Mouse (Mus musculus): ENCODE results near the gene Cfap73. TPM values are rescaled to one million over a fixed set of nuclear protein-coding genes. Genes with fewer than 3 reads are reported as not detected.
A peak's percentile ranks its signal among the peaks of the same experiment; 100 is the strongest.

Gene Cfap73
- polyA plus RNA-seq, 1 experiment from 2014 or later: not detected

DNA sequence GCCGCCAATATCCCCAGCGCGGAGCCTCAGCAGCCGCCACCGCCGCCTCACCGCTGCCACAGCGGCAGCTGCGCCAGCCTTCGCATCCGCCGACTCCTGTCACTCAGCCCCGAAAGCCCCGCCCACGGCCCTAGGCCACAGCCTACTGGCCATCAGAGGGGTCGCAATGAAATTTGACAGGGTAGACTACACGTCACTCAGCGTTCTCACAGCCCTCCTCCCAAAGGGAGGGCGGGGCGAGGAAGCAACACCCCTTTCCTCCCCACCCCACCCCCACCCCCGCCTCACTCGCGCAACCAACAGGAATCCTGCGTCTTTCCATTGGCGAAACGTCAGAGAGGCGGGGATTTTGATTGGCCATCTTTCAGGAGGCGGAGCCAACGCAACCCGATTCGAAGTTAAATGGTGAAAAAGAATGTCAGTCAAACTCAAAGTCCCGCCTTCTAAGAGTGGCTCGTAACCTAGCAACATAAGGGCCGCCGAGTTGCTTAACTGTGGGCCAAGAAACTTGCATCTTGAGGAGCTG, 45.4 kb downstream of the Cfap73 start, which contains the start of the genes Tpcn1 and Iqcd:
Gene Tpcn1, minus strand, starts transcription at position 105 of the 526 bp plus-strand sequence.
Gene Iqcd, plus strand, starts transcription at position 448 of the 526 bp plus-strand sequence.
- H3K27me3 ChIP-seq (ENCODE audit: control insufficient read depth, insufficient read depth, low read length): no peaks in the 10 kb centered on the region
- peak; percentile 99 for DNase-seq (ENCODE audit: low spot score)
- peak; percentile 98 for ATAC-seq (replicated peaks; ENCODE audit: low FRiP score)
- H3K4me2 ChIP-seq (ENCODE audit: low read depth, low read length, severe bottlenecking): peak within 1 kb of the TSS; percentile 95
- peak within 1 kb of the TSS; percentile 82 for H3K9ac ChIP-seq (ENCODE audit: low read length)
- WGBS: under 1% methylated on average over 35 of the region's 35 CpGs
- peak within 1 kb of the TSS; percentile 67 for H3K4me3 ChIP-seq (ENCODE audit: low read depth, low read length)
- peaks cover 10% of the 10 kb centered on the region for H3K4me1 ChIP-seq (replicated peaks; ENCODE audit: control insufficient read depth, insufficient read depth, low read length)
- H3K9me3 ChIP-seq (ENCODE audit: control insufficient read depth, low read length): no peaks in the 10 kb centered on the region
- H3K36me3 ChIP-seq (ENCODE audit: control insufficient read depth, insufficient read depth, low read length): no peaks in the 10 kb centered on the region
- H3K27ac ChIP-seq (ENCODE audit: low read depth, low read length): no peak within 1 kb of the TSS

DNA sequence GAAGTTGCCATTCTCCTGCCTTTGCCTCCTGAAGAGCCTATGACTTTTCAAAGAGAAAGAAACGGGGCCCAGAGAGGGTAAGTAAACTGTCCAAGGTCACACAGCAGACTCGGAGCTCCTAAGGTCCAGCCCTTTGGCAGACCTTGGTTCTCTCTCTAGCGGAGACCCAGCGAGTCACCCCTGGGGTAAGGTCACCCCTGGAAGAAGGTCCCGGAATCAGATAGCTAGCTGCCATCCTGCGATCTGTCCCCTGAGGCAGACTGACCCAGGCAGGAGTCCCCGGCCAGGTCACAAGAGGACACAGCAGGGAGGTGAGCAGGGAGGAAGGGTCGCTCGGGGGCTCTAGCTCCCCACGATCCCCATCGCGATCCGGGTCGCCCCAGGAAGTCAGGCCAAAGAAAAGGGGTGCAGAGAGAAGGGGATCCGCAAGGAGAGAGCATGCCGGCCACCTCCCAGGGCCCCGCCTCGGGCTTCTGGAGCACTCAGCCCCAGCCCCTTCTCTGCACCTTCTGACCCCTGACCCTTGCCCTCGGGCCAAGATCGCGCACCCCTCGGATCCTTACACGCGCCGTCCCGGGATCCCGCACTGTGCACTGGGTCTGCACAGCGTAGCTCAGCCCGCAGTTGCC, 46.0 kb downstream of the Cfap73 start:
- Histone ChIP-seq H3K9ac (ENCODE audit: low read length) (peak overlapping the region; percentile 82), H3K36me3 (ENCODE audit: control insufficient read depth, insufficient read depth, low read length) (no peaks in the 10 kb centered on the region), H3K27ac (ENCODE audit: low read depth, low read length) (no peak overlapping the region), H3K4me1 (replicated peaks; ENCODE audit: control insufficient read depth, insufficient read depth, low read length) (peaks cover 10% of the 10 kb centered on the region), H3K9me3 (ENCODE audit: control insufficient read depth, low read length) (no peaks in the 10 kb centered on the region), H3K4me2 (ENCODE audit: low read depth, low read length, severe bottlenecking) (peak overlapping the region; percentile 95), H3K27me3 (ENCODE audit: control insufficient read depth, insufficient read depth, low read length) (no peaks in the 10 kb centered on the region), H3K4me3 (ENCODE audit: low read depth, low read length) (peak overlapping the region; percentile 67)
- WGBS: 3% methylated on average over 26 of the region's 29 CpGs
- DNase-seq (ENCODE audit: low spot score): no peak
- 0 out of 2 replicates have a peak, but pooled peaks have one; percentile 5 for ATAC-seq (replicated peaks; ENCODE audit: low FRiP score)

DNA sequence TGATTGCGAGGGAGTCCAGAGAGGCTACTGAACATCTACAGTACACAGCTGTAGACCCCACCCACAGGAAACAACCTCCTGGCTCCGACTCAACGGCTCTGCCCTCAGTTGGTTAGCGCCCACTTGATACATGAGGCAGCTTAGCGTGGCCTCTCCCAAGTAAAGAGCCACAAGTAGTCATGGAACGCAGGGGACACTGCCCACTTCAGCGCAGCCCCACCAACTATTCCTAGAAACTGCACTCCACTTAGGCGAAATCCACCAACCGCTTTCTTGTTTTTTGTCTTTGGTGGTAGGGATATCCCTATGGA, 46.5 kb downstream of the Cfap73 start:
- WGBS: 38% methylated on average over 9 of the region's 9 CpGs
- Histone ChIP-seq H3K4me1 (replicated peaks; ENCODE audit: control insufficient read depth, insufficient read depth, low read length) (peaks cover 10% of the 10 kb centered on the region), H3K27ac (ENCODE audit: low read depth, low read length) (no peak overlapping the region), H3K27me3 (ENCODE audit: control insufficient read depth, insufficient read depth, low read length) (no peaks in the 10 kb centered on the region), H3K9ac (ENCODE audit: low read length) (peak overlapping the region; percentile 82), H3K4me3 (ENCODE audit: low read depth, low read length) (peak overlapping the region; percentile 67), H3K36me3 (ENCODE audit: control insufficient read depth, insufficient read depth, low read length) (no peaks in the 10 kb centered on the region), H3K9me3 (ENCODE audit: control insufficient read depth, low read length) (no peaks in the 10 kb centered on the region), H3K4me2 (ENCODE audit: low read depth, low read length, severe bottlenecking) (peak overlapping the region; percentile 95)
- no peak for ATAC-seq (replicated peaks; ENCODE audit: low FRiP score)
- DNase-seq (ENCODE audit: low spot score): no peak

DNA sequence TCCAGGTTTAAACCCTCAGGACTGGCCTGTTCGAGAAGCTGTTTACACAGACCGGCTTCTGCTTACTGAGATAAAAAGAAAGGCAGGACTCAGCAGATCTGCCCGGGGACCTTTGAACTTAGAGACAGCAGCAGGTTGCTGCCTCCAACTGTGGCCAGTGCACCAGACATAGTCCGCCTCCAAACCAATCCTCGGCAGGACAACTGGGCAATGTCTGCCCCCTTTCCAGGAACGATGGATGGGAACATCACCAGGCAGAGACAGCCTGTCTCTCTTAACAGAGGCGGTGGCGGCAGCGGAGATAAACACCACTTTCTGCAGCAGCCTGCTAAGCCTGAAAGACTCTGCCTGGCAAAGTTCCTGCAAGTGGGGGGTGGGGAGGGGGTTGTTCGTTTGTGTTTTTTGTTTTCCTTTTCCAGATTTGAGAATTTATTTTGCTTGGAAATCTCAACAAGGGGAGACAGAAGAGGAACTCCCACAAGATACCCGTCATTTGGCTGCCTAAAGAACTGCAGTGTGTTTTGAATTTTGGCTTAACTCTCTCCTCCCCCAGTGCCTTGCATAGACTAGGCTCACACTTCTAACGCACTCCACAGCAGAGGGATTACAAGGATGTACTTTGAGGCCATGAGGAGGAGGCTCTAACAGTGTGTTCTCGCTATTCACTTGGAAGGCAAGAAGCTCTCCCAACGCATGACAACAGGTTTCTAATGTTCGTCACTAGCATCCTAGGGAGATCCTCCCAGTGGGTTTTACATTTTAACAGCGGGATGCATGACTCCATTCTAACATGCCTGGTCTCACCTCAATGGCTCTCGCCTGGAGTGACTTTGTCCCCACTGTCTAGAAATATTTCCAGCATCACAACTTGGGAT, 47.1 kb downstream of the Cfap73 start:
- no peaks in the 10 kb centered on the region for H3K36me3 ChIP-seq (ENCODE audit: control insufficient read depth, insufficient read depth, low read length)
- 12% methylated on average over 17 of the region's 17 CpGs for WGBS
- peaks cover 10% of the 10 kb centered on the region for H3K4me1 ChIP-seq (replicated peaks; ENCODE audit: control insufficient read depth, insufficient read depth, low read length)
- peak overlapping the region; percentile 67 for H3K4me3 ChIP-seq (ENCODE audit: low read depth, low read length)
- no peak overlapping the region; the same call in 1 of the 2 replicates for H3K9ac ChIP-seq (ENCODE audit: low read length)
- no peak for ATAC-seq (replicated peaks; ENCODE audit: low FRiP score)
- DNase-seq (ENCODE audit: low spot score): no peak
- H3K27ac ChIP-seq (ENCODE audit: low read depth, low read length): no peak overlapping the region
- no peaks in the 10 kb centered on the region for H3K9me3 ChIP-seq (ENCODE audit: control insufficient read depth, low read length)
- H3K4me2 ChIP-seq (ENCODE audit: low read depth, low read length, severe bottlenecking): peak overlapping the region; percentile 95
- no peaks in the 10 kb centered on the region for H3K27me3 ChIP-seq (ENCODE audit: control insufficient read depth, insufficient read depth, low read length)

DNA sequence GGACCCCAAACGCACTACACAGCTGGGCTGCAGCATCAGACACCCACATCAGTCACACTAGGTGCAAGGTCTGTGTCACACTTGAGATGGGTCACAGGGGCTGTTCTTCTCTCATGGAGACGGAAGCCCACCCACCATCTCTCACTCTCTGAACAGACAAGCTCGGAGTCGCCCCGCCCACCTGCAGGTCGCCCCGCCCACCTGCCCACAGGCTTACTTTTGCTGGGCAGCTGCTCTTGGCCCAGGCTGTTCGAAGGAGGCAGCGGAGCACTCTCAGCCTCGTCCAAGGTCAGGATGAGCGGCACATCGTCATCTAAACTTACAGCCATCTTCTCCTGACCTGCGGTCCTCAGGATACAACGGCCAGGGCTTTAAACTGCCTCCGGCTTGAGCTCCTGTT, 49.1 kb downstream of the Cfap73 start:
- Histone ChIP-seq H3K9ac (ENCODE audit: low read length) (no peak overlapping the region), H3K4me3 (ENCODE audit: low read depth, low read length) (no peak overlapping the region), H3K27ac (ENCODE audit: low read depth, low read length) (no peak overlapping the region), H3K9me3 (ENCODE audit: control insufficient read depth, low read length) (no peaks in the 10 kb centered on the region), H3K4me1 (replicated peaks; ENCODE audit: control insufficient read depth, insufficient read depth, low read length) (peaks cover 10% of the 10 kb centered on the region), H3K27me3 (ENCODE audit: control insufficient read depth, insufficient read depth, low read length) (no peaks in the 10 kb centered on the region), H3K36me3 (ENCODE audit: control insufficient read depth, insufficient read depth, low read length) (no peaks in the 10 kb centered on the region), H3K4me2 (ENCODE audit: low read depth, low read length, severe bottlenecking) (no peak overlapping the region)
- ATAC-seq (replicated peaks; ENCODE audit: low FRiP score) (no peak), DNase-seq (ENCODE audit: low spot score) (no peak)
- WGBS: 40% methylated on average over 15 of the region's 15 CpGs

DNA sequence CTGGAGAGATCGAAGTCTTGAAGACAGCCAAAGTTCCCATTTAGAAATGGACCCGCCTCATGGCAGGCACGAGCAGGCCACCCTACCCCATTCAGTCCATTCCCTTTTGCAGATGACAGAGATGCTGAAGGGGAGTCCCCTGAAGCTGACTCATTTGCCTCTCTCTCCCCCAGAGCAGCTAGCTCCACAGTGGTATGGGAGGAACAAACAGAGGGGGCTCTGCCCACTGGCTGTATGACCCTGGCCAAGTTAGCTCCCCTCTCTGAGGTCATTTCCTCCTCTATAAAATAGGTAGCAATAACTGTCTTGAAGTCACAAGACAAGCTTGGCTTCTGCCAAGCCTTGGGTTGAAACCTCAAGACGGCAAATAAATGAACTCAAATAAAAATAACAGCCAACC, 50.5 kb downstream of the Cfap73 start:
- Histone ChIP-seq H3K4me3 (ENCODE audit: low read depth, low read length) (no peak overlapping the region), H3K27ac (ENCODE audit: low read depth, low read length) (no peak overlapping the region), H3K9ac (ENCODE audit: low read length) (no peak overlapping the region), H3K36me3 (ENCODE audit: control insufficient read depth, insufficient read depth, low read length) (no peaks in the 10 kb centered on the region), H3K9me3 (ENCODE audit: control insufficient read depth, low read length) (no peaks in the 10 kb centered on the region), H3K4me1 (replicated peaks; ENCODE audit: control insufficient read depth, insufficient read depth, low read length) (peaks cover 7% of the 10 kb centered on the region; the same call in 1 of the 2 replicates), H3K4me2 (ENCODE audit: low read depth, low read length, severe bottlenecking) (no peak overlapping the region), H3K27me3 (ENCODE audit: control insufficient read depth, insufficient read depth, low read length) (no peaks in the 10 kb centered on the region)
- no peak for DNase-seq (ENCODE audit: low spot score)
- WGBS: 96% methylated on average over 4 of the region's 4 CpGs
- no peak for ATAC-seq (replicated peaks; ENCODE audit: low FRiP score)

DNA sequence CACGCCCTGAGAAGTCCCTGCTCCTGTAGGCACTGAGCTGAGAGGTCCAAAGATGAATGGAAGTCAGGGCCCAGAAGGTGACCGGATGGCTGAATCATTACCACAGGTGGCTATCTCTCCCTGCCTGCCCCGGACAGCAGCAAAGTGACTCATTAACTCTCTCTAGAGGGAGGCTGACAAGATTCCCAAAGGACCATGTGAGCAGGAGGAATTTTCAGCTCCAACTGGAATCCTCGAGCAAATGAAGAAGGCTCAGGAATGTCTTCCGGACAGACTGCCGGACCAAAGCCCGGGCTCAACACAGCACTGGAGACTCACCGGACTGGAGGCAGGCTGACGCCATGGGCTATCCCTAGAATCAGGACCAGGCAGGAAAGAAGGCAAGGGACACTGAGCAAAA, 52.0 kb downstream of the Cfap73 start:
- H3K4me3 ChIP-seq (ENCODE audit: low read depth, low read length): no peak overlapping the region
- no peak overlapping the region for H3K9ac ChIP-seq (ENCODE audit: low read length)
- H3K27me3 ChIP-seq (ENCODE audit: control insufficient read depth, insufficient read depth, low read length): no peaks in the 10 kb centered on the region
- WGBS: 88% methylated on average over 9 of the region's 9 CpGs
- no peaks in the 10 kb centered on the region for H3K9me3 ChIP-seq (ENCODE audit: control insufficient read depth, low read length)
- H3K36me3 ChIP-seq (ENCODE audit: control insufficient read depth, insufficient read depth, low read length): no peaks in the 10 kb centered on the region
- no peak overlapping the region for H3K27ac ChIP-seq (ENCODE audit: low read depth, low read length)
- ATAC-seq (replicated peaks; ENCODE audit: low FRiP score) (no peak), DNase-seq (ENCODE audit: low spot score) (no peak)
- no peaks in the 10 kb centered on the region for H3K4me1 ChIP-seq (replicated peaks; ENCODE audit: control insufficient read depth, insufficient read depth, low read length)
- no peak overlapping the region for H3K4me2 ChIP-seq (ENCODE audit: low read depth, low read length, severe bottlenecking)

DNA sequence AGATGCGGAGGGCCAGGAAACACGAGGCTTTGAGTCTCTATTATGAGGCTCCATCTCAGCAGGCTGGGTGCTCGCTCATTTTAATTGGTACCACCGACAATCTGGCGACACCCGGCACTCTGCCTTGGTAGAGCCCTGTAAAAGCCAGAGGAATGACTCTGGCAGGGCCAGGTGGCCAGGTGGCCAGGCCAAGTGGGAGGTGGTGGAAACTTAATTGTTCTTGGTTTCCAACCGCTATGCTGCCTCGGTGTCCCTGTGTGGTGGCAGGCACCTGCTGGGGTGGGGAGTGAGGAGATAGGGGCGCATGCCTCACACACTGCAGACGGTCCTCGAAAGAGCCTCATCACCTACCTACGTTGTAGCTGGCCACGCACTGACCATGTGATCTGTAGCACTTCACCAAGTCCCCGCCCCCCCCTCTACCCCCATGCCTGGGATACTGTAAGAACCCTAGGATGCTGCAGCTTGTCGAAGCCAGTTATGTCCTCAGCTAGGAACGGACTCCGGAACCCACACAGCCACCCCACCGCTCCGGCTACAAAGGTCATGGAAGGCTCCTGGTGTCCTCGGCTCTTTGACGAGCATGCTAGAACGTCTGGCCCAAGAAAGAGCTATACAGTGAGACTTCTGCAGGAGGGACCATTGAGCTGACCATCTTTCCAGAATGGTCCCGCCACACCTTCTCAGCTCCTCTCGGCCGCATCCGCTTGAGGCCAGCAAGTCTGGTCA, 54.0 kb downstream of the Cfap73 start:
- no peak overlapping the region for H3K4me2 ChIP-seq (ENCODE audit: low read depth, low read length, severe bottlenecking)
- H3K9ac ChIP-seq (ENCODE audit: low read length): no peak overlapping the region
- ATAC-seq (replicated peaks; ENCODE audit: low FRiP score) (no peak), DNase-seq (ENCODE audit: low spot score) (no peak)
- no peak overlapping the region for H3K27ac ChIP-seq (ENCODE audit: low read depth, low read length)
- no peaks in the 10 kb centered on the region for H3K4me1 ChIP-seq (replicated peaks; ENCODE audit: control insufficient read depth, insufficient read depth, low read length)
- H3K27me3 ChIP-seq (ENCODE audit: control insufficient read depth, insufficient read depth, low read length): no peaks in the 10 kb centered on the region
- WGBS: 89% methylated on average over 26 of the region's 26 CpGs
- H3K4me3 ChIP-seq (ENCODE audit: low read depth, low read length): no peak overlapping the region
- H3K36me3 ChIP-seq (ENCODE audit: control insufficient read depth, insufficient read depth, low read length): no peaks in the 10 kb centered on the region
- H3K9me3 ChIP-seq (ENCODE audit: control insufficient read depth, low read length): no peaks in the 10 kb centered on the region
